Mouse (Mus musculus) retina, postnatal 1 day (tissue): ENCODE measurements around the gene Rars2.

Experiments used
- DNase-seq: peaks from one replicate; pipeline ENCODE4 v3.0.0-alpha.2; 2012

The Rars2 gene

DNA sequence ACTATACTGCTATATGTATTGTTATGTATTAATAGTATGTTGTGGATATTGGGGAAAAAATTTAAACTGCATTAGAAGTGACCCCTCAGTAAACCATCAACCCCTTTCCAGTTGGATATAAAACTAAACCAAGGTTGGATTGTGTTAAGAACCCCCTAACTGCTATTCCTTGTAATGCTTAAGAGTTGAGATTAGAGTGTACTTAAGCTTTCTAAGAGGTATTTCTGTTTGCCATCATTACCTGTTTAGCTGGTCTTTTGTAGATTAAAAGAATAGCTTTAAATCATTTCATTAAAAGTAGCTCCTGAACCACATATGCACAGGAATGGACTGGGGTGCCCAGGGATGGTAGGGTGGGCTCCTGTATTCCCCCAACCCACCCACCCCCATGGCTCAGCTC, 30.0 kb downstream of the Rars2 start:
- no peak for DNase-seq

DNA sequence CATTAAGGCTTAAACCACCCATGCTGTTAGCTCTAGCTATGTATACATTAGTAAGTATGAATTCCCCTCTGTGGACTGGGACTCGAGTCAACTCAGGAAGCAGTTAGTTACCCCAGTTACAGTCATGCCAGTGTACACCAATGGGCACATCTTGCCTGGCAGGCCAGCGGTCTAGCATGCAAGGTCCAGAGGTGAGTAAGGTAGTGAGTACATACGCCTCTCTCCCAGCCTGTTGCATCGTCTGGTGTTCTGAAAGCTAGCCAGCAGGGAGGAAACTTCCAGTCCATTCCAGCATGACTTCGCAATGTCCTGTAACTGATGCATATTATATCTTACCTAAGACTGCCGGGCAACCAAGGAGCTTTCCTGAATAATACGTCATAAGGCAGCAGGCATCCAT, 38.4 kb downstream of the Rars2 start:
- DNase-seq, result no peak

DNA sequence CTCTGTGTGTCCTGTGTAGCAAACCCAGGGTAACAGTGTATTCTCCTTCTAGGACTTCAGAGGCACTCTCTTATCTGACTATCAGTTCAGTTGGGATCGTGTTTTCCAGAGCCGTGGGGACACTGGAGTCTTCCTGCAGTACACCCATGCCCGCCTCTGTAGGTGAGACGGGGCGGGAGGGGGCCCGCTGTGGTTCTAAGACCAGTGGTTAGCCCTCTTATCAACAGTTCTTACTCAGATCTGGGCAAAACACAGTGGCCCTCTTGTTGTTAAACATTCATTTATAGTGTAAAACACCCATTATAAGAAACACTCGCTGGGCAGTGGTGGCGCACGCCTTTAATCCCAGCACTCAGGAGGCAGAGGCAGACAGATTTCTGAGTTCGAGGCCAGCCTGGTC, 41.3 kb downstream of the Rars2 start:
- DNase-seq, result no peak

- no peak for DNase-seq
These were observed 44.3 kb downstream of the Rars2 start for GRCm38 (mm10) chr4:34659012-34659411.

- no peak for DNase-seq
These were observed 46.8 kb downstream of the Rars2 start for GRCm38 (mm10) chr4:34661514-34661913.

GRCm38 (mm10) chr4:34661927-34662326, 47.2 kb downstream of the Rars2 start:
- DNase-seq, result no peak

DNA sequence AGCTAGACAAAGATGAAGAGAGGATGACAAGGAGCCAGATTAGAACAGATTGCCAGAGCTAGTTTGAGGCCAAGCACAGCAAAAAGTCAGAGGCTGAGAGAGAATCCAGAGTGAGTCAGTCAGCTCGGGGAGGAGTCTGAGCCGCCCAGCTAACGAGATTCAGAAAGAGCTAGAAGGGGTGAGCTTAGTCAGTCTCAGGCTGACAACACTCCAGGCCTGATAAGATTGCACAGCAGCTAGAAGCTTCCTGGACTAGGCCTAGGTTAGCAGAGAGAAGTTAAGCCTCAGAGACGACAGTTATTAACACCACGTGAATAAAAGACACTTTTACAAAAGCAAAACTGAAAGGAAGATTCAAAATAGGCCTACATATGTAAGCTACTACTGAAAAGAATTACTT, 53.2 kb downstream of the Rars2 start:
- DNase-seq, result no peak

GRCm38 (mm10) chr4:34673721-34674120, 59.0 kb downstream of the Rars2 start:
- DNase-seq, result no peak

DNA sequence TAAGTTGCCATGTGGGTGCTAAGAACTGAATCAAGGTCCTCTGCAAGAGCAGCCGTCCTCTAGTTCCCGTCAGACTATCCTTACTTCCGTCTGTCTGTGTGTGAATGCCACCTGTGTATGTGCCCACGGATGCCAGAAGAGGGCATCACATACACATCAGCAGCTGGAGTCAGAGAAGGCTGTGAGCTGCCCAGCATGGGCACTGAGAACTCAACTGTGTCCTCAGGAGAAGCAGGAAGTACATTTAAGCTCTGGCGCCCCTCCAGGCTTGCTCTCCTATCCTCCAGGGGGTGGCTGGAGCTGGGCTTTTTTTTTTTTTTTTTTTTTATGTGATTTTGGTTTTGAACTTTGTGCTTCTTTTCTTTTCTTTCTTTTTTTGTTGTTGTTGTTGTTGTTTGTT, 65.8 kb downstream of the Rars2 start:
- no peak for DNase-seq

DNA sequence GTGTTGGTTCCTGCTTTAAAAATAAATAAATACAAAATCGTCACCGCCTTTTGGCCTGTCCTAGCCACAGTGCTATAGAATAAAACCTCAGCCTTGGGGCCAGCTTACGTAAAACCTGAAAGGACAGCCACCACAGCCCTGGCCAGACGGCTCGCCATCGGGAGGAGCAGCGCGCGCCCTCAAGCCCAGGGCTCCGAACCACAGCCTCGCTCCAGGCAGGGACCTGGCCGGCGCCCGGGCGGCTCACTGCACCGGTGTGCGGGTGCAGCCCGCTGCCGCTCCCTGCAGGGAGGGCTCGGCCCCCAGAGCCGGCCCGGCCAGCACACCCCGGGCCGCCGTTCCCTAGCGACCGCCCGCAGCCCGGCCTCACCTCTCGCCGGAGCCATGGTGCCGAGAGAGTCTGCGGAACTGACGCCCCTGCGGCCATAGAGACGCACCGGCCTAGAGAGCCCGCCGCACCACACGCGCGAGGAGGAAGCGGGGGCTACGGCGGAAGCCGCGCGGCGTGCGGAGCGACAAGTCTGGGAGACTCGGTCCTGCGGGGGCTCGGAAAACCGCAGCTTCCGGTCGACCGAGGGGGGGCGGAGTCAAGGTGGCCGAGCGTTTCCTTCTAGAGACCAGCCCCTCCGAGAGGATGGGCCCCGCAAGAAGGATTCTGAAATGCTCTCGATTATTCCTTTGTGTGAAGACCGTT, 72.3 kb downstream of the Rars2 start, which contains the start of gene Slc35a1:
TSS of gene Slc35a1 (minus strand) at position 565 of the 694 bp plus-strand sequence.
- peak; percentile 96 for DNase-seq

DNA sequence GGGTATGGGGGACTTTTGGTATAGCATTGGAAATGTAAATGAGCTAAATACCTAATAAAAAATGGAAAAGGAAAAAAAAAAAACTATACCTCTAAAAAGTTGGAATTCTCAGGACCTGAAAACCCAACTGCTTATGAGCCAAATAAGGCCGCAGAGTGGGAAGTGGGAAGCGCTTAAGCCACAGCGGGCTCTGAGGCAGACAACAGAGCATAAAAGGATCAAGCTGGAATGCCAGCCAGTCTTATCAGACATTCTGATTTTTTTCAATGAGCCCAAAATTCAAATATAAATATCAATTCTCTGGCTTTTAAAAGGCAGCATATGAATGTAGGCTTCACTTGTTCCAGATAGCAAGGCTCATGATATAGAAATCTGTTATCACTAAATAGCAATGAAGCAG, 73.3 kb downstream of the Rars2 start:
- DNase-seq, result no peak

DNA sequence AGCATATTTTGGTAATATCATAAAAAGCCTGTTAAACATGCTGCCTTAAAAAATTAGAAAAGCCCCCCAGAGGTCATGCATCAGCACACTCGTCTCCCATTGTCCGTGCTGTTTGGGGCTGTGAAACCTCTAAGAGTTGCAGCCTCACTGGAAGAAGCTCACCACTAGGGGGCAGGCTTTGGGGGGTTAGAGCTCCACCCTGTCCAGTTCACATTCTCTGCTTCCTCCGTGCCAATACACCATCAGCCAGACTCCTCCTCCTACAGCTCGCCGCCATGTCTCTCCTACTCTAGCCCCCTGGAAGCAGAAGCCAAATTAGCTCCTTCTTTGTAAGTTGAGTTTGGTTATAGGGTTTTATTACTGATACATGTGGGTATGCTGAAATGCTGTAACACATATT, 86.8 kb downstream of the Rars2 start:
- DNase-seq, result peak; percentile 78

DNA sequence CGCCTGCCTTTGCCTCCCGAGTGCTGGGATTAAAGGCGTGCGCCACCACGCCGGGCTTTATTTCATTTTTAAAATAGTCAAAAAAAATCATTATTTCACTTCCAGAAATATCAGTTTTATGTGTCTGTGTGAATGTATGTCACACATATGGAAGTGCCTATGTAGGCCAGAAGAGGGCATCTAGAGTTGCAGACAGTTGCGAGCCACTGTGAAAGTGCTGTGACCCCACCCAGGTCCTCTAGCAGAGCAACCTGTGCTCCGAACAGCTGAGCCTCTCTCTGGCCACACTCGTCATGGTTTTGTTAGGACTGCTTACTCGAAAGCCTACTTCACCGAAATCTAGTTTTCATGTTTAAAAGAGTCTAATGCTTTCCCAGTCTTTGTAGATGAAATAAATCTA, 87.5 kb downstream of the Rars2 start:
- DNase-seq, result no peak

- DNase-seq, result no peak
These were observed 88.3 kb downstream of the Rars2 start for GRCm38 (mm10) chr4:34703029-34703428.

GRCm38 (mm10) chr4:34707248-34707647, 92.5 kb downstream of the Rars2 start:
- no peak for DNase-seq

- no peak for DNase-seq
These were observed 93.4 kb downstream of the Rars2 start for GRCm38 (mm10) chr4:34708127-34708526.
